Mouse (Mus musculus) monocyte, adult 2 months (primary cell): ENCODE measurements around the gene Ezr.

Experiments used
- DNase-seq, 2 experiments: peaks; one replicate each; pipeline ENCODE4 v3.0.0; 2022; ENCODE audit warnings: low spot score in 2 of 2, low read depth in 1 of 2

The Ezr gene

GRCm38 (mm10) chr17:6771661-6772489 lies 10.7 kb downstream of the Ezr start:
- no peak for DNase-seq

DNA sequence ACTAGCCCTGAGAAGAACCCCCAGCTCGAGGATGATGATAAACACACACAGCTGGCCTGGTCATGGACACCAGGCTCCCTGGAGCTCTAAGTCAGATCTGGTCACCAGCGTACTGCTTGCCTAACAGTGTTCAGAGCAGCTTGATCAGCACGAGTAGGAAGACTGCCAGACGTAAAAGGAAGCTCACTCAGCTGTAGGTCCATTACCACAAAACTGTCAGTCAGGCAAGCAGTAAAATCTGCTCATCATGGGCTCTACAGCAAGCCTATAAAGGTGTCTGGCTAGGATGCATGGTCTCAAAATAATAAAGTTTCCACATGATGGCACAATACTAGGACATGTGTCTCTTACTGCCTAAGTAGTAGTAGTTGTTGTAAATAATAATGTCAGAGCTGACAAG lies 13.0 kb downstream of the Ezr start:
- no peak for DNase-seq

GRCm38 (mm10) chr17:6768301-6768788 lies 14.2 kb downstream of the Ezr start:
- DNase-seq = no peak

GRCm38 (mm10) chr17:6767771-6768170 lies 14.8 kb downstream of the Ezr start:
- no peak for DNase-seq

GRCm38 (mm10) chr17:6766823-6767222 lies 15.8 kb downstream of the Ezr start:
- DNase-seq = no peak

DNA sequence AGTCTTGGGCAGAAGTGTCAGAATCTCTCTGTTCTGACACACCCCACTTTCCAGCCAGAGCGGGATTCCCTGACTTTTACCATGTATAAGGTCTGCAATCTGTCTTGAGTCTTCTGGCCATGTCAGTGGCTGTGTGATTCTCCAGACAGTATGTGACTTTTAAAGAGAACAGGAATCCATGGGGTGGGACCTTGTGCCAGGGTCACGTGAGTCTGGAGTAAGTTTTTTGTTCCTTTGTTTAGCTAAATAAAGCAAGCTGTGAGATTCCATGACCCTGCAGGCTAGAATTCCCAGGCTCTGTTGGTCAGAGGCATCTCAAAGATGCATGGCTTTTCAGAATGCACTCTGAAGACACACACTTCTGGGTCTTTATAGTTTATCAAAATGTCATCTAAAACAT lies 16.7 kb downstream of the Ezr start:
- DNase-seq = no peak

DNA sequence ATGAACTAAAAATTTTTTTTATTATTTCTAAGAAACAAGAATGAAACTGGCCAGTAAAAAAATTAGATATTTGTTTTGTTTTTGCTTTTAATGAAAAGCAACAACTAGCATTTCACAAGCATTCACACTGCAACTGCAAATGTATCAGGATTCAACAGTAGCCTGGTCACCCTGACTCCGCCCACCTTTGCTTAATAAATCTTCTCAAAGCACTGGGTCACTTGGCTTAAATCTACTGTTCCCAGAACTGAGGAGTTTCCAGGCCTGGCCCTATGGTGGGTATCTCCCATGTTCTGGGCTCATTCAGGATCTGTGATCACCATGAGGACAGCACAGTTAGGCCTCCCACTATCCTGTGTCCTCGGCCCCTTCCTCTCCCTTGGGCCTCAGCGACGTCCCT lies 17.9 kb downstream of the Ezr start:
- no peak for DNase-seq

DNA sequence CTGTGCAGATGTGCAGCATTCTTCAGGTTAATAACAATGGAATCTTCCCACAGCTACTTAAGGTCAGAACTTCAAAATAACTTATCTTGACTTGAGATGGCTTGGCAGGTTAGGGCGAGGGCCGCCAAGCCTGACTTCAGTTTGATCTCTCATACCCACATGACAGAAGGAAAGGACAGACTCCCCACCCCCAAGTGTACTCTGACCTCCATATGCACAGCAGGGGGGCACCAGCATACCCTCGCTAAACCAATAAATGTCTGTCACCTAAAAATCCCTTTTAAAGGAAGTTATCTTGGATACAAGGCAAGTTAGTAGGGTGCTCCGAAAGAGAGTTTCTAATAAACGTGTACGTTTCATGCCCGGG lies 18.4 kb downstream of the Ezr start:
- no peak for DNase-seq

GRCm38 (mm10) chr17:6763513-6764226 lies 18.9 kb downstream of the Ezr start:
- no peak for DNase-seq

DNA sequence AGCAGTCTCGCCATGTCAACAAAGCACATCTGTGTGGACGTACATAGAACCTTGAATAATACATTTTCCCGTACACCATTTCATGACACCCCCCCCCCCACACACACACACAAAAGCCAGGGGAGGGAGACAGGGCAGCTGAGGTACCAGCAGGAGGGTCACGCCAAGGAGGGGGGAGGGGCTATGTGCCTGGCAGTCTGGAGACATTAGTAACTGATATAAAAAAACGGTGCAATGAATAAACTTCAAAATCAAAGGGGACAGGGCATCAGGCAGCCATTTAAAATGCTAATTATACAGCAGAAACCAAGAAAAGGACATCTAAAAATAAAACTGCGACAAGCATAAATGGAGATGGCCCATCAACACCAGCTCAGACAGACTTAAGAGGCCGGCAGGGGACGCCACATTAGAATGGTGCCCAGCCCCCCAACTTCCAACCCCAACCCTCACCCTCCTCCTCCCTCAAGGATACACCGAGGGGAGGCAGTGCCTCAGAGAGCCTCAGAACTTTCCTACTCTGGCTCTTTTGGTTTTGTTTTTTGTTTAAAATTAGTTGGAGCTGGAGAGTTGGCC lies 22.8 kb downstream of the Ezr start:
- no peak for DNase-seq

- DNase-seq = no peak
These were observed 23.7 kb downstream of the Ezr start for GRCm38 (mm10) chr17:6758845-6759244.

- no peak for DNase-seq
These were observed 24.7 kb downstream of the Ezr start for GRCm38 (mm10) chr17:6757902-6758301.

DNA sequence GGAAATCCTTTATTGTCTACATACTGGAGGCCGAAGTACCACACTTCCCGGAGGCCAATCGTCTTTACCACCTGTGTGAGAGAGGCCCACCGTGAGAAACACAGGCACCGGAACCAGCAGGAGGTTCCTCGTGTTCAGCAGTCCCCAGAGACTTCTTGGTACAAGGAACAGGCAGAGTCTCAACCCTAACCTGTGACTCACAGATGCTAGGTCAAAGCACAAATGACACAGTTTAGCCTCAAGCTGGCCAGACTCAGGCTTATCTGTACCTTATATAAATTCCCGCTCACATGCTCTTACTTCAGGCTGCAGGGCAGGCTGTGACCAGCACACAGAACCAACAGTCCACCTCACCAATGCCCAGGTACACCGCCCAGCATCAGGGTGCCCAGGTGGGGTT lies 26.7 kb downstream of the Ezr start:
- DNase-seq = no peak

GRCm38 (mm10) chr17:6755176-6755575 lies 27.4 kb downstream of the Ezr start:
- DNase-seq = no peak

DNA sequence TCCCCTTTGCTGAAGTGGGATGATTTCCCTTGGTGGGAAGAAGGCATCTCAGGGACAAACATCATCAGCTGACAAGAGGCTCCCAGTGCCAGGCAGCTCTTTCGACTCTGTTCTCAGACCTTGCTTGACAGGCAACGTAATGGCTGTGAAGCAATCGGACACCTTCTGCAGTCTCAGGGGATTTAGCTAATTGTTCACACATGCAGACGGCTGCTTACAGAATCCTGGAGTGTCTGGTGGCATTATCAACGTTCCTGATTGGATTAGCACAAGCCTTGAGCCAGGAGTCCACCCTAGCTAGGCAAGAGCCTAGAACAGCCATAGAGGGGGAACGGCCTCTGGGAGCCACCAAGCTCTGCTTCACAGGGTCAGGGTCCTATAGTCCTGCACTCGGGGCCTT lies 30.2 kb downstream of the Ezr start:
- no peak for DNase-seq

- DNase-seq = no peak
These were observed 31.2 kb downstream of the Ezr start for GRCm38 (mm10) chr17:6751221-6751859.

GRCm38 (mm10) chr17:6748779-6749464 lies 33.7 kb downstream of the Ezr start:
- DNase-seq = peak in 1 of 2 experiments; percentile 68

DNA sequence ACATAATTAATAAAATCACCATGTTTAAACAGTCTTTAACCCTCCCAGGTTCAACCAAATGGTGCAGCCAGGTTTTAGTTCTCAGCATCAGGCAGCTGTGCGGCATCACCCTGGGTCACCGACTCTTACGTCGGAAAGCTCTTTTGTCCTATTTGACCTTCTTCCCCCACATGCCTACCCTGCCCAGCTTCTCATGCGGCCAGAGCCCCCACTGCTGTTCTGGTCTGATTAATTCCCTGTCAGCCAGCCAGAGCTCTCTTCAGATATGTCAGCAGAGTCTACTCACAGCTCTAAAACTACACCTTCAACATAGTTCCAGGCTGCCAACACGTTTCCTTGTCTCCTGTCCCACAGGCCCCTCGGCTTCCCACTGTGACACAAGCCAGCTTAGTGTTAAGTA lies 35.1 kb downstream of the Ezr start:
- DNase-seq = no peak

GRCm38 (mm10) chr17:6746452-6747231 lies 35.9 kb downstream of the Ezr start:
- DNase-seq = peak; percentile 87 to 93

- peak in 1 of 2 experiments; percentile 51 for DNase-seq
These were observed 36.6 kb downstream of the Ezr start for GRCm38 (mm10) chr17:6745975-6746374.
